Mouse (Mus musculus) right cerebral cortex, adult 2 months (tissue): ENCODE data around the gene Zfp146.
A peak's percentile ranks its signal among the peaks of the same experiment; 100 is the strongest.
"Not testable (repeated sequence)": the region's sequence is repeated elsewhere in the genome, so short reads cannot be mapped to it uniquely, and the experiment has no call there.

Experiments
- DNase-seq, 2 experiments: peaks; one replicate each; pipeline ENCODE4 v3.0.0; 2021 to 2022; ENCODE audit warnings: low spot score in 2 of 2

Zfp146 gene

DNA sequence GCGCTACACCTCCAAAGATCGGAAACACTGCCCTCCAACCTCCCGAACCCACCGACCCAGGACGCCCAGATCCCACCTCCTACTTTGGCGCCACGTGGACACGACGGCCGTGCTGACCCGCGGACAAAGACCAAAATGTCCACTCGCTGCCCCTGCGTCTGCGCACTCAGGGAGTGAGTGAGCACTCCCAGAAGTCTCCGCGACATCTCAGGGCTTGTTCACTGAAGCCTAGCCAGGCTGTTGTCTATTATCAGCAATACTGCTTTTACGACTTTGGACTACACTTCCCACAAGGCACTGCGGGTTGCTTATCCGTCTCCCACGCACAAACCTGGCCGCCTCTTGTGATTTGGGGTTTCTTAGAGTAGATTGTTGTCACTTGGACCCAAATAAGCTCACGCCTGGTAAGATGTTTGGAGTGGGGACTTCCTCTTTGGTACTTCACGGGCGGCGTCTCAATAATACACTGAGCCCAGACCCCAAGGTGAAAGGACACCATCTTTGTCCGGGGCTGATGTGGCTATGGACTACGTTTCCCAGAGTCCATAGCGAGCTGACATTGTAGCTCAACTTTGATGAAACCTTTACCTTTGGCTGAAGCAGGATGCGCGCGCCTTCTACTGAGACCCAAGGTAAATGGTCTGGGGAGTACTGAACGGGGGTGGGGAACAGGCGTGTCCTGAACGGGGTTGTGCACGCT lies at the start of gene Zfp146:
Gene Zfp146, minus strand, starts transcription at position 168 of the 700 bp plus-strand sequence.
- peak; percentile 95 to 98 for DNase-seq

DNA sequence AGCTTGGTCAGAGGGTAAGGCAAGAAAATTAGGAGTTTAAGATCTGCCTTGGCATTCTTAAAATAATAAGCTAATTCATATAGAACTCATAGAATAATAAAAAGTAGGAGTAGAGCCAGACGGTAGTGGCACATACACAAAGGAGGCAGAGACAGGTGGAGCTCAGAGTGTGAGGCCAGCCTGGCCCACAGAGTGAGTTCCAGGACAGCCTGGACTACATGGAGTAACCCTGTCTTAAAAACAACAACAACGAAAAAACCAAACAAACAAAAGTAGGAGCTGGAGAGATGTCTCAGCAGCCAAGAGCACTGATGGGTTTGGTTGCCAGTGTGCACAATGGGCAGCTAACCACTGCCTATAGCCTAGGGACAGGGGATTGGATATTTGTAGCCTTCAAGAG lies 47.7 kb upstream of the Zfp146 start:
- no peak for DNase-seq

DNA sequence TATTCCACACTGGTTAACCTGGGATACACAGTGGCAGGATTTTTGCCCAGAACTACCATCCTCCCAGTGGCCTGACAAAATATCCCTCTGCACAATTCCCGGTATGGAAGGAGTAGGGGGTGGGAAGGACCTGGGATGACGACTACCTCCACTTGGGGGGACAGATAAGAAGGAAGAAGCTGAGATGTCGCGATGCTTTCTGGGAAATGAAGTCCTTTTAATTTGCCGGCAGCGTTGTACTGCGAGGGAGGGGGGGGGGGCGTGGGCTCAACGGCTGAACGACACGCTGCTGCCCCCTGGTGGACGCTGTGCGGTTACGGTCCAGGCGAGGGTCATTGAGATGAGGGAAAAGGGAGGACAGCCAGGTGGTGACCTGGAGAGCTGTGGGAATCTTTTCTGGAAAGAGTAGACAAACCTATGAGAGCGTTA lies 47.2 kb upstream of the Zfp146 start:
- peak; percentile 59 to 71 for DNase-seq

- DNase-seq: no peak
These were observed 46.3 kb upstream of the Zfp146 start for GRCm38 (mm10) chr7:30215875-30216274.

- DNase-seq: no peak
These were observed 44.3 kb upstream of the Zfp146 start for GRCm38 (mm10) chr7:30213881-30214280.

DNA sequence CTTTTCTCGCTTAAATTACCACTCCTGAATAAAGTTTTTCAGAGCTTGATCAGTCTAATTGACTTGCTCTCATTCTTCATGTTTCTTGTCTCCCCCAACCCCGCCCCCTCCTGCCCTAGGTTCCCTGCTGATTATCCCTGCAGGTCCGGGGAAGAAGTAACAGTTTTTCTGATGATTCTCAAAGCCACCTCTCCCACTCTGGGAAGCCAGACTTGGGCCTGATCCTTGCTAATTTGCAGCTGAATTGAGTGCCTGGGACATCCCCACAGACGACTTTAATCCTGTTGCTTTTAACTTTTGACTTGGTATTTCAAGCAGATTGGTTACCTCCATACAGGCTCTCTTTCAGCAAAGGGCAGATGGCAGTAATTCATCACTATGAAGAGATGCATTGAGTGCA lies 41.5 kb upstream of the Zfp146 start:
- no peak for DNase-seq

- DNase-seq: not testable (repeated sequence)
These were observed 36.8 kb upstream of the Zfp146 start for GRCm38 (mm10) chr7:30206364-30206763.

DNA sequence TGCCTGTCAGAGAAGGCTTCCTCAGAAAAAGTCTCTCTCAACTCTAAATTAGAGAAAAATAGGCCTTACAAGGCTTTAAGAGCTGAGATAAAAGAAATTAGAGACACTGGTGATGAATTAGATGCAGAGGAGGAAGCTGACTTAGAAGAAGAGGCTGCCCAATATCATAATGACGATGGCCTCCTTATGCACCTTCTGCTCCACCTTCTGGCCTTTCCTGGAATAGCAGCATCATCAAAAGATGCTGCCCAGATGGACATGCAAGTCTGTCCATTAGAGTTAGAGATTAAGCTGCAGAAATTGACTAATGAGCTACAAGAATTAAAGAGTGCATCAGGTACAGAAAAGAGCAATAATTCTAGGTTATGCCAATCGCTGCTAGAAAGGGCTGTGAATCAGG lies 35.8 kb upstream of the Zfp146 start:
- DNase-seq: peak; percentile 53 to 69

- DNase-seq: no peak
These were observed 34.8 kb upstream of the Zfp146 start for GRCm38 (mm10) chr7:30204380-30204779.

DNA sequence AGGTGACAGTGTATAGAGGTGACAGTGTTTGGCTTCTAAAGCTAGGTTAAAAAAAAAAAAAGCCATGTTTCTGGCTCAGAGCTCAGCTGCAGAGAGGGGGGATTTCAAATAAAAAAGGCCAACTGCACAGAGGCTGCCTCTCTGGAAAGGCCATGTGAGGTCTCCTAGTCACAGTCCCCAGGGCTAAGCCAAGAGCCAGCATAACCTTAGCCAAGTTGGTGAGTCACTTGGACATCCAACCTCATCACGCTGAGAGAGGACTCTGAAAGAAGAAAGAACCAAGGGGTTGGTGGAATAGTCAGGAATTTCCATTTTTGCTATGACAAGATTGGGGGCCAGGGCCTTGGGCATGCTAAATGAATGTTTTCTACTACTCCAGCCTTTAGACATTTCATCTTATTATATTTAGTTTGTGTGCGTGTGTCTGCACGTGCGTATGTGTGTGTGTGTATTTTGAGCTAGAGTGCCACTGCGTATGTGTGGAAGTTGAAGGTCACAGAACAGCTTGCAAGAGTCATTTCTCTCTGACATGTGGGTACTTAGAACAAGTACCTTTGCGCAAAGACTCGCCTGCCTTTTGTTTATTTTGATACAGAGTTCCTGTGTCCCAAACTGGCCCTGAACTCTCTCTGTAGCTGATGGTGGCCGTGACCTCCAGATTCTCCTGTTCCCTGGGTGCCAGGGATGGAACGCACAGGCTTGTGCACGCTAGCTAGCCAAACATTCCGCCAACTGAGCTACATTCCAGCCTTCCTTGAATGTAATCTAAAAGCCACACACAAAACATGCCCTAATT lies 33.5 kb upstream of the Zfp146 start:
- no peak for DNase-seq

- DNase-seq: not testable (repeated sequence)
These were observed 31.1 kb upstream of the Zfp146 start for GRCm38 (mm10) chr7:30200661-30201060.

DNA sequence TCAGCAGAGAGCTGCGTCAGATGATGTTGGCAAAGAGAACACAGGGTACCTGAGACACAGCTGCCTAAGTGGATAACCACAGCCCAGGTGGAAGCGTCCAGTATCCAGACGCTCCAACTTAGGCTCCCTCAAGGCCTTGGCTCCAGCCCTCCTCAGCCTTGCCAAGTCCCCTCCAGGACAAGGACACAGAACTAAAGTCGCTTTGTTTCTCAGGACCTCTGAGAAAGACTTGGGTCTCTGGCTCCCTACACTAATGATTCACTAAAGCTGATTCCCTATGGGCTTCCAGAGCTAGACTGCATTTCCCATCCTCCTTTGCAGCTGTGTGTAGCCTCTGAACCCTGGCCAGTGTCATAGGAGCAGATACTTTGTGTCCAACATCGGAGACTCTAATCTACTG lies 30.6 kb upstream of the Zfp146 start:
- DNase-seq: no peak

GRCm38 (mm10) chr7:30199498-30200139 lies 30.1 kb upstream of the Zfp146 start:
- no peak for DNase-seq

- peak; percentile 61 to 62 for DNase-seq
These were observed 29.0 kb upstream of the Zfp146 start, which contains the start of gene Capns1 for GRCm38 (mm10) chr7:30198481-30198971. Gene Capns1 (minus strand): TSS chr7:30198811.

DNA sequence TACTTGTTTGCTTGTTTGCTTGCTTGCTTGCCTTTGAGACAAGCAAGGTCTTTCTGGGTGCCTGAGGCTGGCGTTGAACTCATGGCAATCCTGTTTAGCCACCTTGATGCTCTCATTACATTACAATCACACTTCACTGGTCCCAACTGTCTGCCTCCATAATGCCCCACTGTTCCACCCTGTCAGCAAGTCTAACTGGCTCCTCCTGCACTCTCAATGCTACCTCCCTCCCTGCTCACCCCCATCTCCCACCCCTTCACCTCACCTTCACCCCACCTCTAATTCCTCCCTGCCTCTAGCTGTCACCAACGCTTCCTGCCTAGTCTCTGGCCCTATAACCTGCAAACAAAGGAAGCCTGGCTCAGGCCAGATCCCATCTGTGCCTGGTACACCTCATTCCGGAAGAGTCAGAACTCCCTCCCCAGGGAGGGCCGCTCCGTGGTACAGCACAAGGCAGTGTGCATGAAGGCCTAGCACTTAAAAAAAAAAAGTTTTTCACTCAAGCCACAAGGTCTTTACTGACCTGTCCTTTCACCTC lies 28.1 kb upstream of the Zfp146 start:
- DNase-seq: no peak

DNA sequence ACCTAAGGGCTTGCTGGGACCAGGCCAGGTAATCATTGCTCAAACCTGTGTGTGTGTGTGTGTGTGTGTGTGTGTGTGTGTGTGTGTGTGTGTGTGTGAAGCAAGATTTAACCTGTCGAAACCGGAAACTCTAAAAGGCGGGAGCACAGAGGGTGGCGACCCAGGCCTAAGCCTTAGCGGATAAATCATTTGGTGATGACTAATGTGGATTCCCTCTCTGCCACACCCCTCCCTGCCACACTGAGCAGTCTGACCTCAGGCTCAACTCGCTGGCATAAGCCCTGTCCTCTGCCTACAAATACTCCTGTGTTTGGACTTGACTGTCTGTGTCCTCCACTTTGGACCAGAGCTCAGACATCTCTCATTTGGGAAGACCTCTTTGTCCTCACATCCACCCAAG lies 26.6 kb upstream of the Zfp146 start:
- DNase-seq: no peak

GRCm38 (mm10) chr7:30195461-30195860 lies 25.9 kb upstream of the Zfp146 start:
- DNase-seq: no peak

GRCm38 (mm10) chr7:30194884-30195283 lies 25.3 kb upstream of the Zfp146 start:
- DNase-seq: peak; percentile 95

DNA sequence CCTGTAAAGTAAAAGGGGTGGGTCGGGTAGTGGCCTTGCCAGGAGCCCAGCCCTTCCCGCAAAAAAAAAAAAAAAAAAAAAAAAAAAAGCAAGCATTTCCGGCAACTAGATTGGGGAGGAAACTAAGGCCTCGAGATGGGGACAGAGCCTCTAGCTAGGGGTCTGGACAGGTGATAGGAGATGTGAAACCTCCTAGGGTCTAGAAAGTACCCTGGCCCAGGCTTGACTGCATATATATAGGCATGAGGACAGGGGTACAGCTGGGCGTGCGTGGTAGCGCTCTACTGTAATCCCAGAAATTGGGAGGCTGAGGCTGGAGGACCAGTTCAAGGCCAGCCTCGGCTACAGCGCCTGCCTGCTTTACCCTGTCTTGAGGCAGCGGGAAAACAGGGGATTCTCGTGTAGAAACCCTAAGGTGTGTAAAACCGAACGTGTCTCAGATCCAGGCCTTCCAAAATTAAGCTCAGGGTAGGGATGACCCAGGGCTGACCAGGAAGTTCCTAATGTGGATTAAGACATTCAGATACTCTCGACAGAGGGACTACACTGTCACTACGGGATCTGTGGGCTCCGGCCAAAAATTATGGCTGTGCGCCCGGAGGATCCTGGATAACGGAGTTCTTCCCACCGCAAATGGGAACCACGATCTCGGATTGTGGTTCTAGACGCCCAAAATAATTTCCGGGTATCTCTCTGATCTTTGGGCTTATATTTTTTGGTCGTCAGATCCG lies 24.7 kb upstream of the Zfp146 start:
- DNase-seq: peak; percentile 29 to 40

DNA sequence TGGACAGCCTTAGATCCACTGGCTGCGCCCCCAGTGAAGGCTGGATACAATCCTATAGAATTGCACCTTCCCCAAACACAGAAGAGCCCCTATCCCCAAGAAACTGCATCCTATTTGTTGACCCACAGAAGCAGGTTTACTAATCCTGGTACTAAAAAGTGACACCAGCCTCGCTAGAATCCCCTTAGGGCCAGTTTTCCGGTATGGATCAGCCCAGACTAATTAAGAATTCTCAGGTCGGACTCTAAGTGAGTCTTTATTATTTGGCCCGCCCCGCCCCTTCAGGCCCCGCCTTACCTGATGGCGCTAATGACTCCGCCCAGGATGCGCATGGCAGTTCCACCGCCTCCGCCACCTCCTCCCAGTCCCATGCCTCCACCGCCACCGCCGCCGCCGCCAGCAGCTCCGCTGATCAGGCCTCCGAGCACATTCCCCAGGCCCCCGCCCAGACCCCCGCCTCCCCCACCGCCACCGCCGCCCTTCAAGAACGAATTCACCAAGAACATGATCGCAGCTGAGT lies 24.1 kb upstream of the Zfp146 start:
- peak; percentile 66 to 72 for DNase-seq

GRCm38 (mm10) chr7:30193013-30193412 lies 23.5 kb upstream of the Zfp146 start:
- DNase-seq: no peak
